Mouse (Mus musculus) myocyte (in vitro differentiated cells): ENCODE data around the gene Cirbp.

ENCODE experiments used
- CEBPB ChIP-seq: IDR thresholded peaks from 2 replicates; pipeline ENCODE4 v1.6.1; 2011; ENCODE audit warnings: mild to moderate bottlenecking, moderate library complexity; ENCODE audit not compliant: poor library complexity, insufficient read depth, severe bottlenecking
- E2F4 ChIP-seq: IDR thresholded peaks from one replicate; pipeline ENCODE4 v1.6.1; 2011; ENCODE audit warnings: mild to moderate bottlenecking, control low read depth, moderate library complexity; ENCODE audit not compliant: insufficient read depth
- MAX ChIP-seq: IDR thresholded peaks from one replicate; pipeline ENCODE4 v1.6.1; 2011; ENCODE audit warnings: low read depth, mild to moderate bottlenecking, control low read depth
- MYOD1 ChIP-seq, 3 experiments: IDR thresholded peaks; one replicate each; pipeline ENCODE4 v1.6.1; 2011; ENCODE audit warnings: control low read depth in 2 of 3, low read depth in 2 of 3, mild to moderate bottlenecking in 2 of 3, moderate library complexity in 1 of 3; ENCODE audit not compliant: insufficient read length in 2 of 3, control insufficient read depth in 1 of 3
- MYOG ChIP-seq, 3 experiments: IDR thresholded peaks; one replicate each; pipeline ENCODE4 v1.6.1; 2011; ENCODE audit warnings: control low read depth in 2 of 3, low read depth in 2 of 3, mild to moderate bottlenecking in 2 of 3; ENCODE audit not compliant: insufficient read length in 2 of 3, control insufficient read depth in 1 of 3, insufficient read depth in 1 of 3
- POLR2A ChIP-seq: IDR thresholded peaks from one replicate; pipeline ENCODE4 v1.6.1; 2011; ENCODE audit warnings: low read depth, mild to moderate bottlenecking, control low read depth, moderate library complexity; ENCODE audit not compliant: insufficient read length
- POLR2AphosphoS2 ChIP-seq: IDR thresholded peaks from one replicate; pipeline ENCODE4 v1.6.1; 2011; ENCODE audit warnings: low read depth, control low read depth; ENCODE audit not compliant: insufficient read length
- REST ChIP-seq: IDR thresholded peaks from one replicate; pipeline ENCODE4 v1.6.1; 2011; ENCODE audit warnings: mild to moderate bottlenecking, control low read depth, moderate library complexity; ENCODE audit not compliant: insufficient read depth, insufficient read length
- SRF ChIP-seq: IDR thresholded peaks from one replicate; pipeline ENCODE4 v1.6.1; 2011; ENCODE audit warnings: low read depth; ENCODE audit not compliant: control insufficient read depth, insufficient read length
- TCF12 ChIP-seq: IDR thresholded peaks from one replicate; pipeline ENCODE4 v1.6.1; 2011; ENCODE audit warnings: mild to moderate bottlenecking, control low read depth; ENCODE audit not compliant: poor library complexity, insufficient read depth, severe bottlenecking
- USF1 ChIP-seq: IDR thresholded peaks from one replicate; pipeline ENCODE4 v1.6.1; 2011; ENCODE audit warnings: low read depth, mild to moderate bottlenecking, control low read depth, moderate library complexity

DNA sequence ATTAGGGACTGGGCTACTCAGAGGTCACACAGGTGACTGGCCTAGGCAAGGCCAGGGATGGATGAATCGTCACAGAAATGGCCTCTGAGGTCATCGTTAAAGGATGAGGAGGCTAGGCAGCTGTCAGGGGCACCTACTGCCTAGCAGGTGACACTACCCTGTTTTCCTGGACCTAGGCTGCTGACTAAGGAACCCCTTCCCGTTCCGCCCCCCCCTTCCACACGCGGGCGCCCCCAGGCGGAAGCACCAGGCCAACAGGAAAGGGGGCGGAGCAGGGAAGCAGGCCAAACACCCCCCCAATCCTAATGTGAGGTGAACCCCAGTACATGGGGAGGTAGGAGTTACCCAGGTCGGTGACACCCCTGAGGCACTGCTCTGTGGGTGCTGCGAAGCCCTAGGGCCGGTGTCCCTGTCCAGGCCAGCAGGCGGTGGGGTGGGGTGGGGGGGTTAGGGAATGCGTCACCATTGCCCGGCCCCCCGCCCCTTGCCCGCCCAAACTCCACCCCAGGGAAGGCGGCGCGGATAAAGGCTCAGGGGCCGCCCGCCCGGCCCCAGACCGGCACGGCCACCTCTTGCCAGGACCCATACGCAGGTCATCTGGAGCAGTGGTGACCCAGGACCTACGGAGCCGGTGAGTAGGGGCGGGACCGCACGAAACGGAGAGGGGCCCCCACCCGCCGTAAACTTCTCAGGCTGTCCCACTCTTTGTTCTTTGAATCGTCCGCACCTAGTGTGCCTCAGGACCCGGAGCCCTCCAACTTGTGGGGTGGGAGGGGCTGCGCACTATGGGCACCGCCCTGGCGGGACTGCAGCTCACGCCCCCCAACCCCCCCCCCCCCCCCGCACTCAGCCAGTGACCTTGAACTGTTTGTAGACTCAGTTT lies 17.8 kb upstream of the Cirbp start, which contains the start of gene Midn:
- TF ChIP-seq MYOD1 (IDR thresholded peaks at IDR 0.05; ENCODE audit: control insufficient read depth in 1 of 3, insufficient read length in 2 of 3, low read depth in 2 of 3) (peak in 2 of 3 experiments; percentile 56 to 93), REST (no peak), MAX (no peak), POLR2A (peak; percentile 99), MYOG (IDR thresholded peaks at IDR 0.05; ENCODE audit: control insufficient read depth in 1 of 3, insufficient read depth in 1 of 3, insufficient read length in 2 of 3, low read depth in 2 of 3) (peak in 2 of 3 experiments; percentile 8 to 85), USF1 (no peak), E2F4 (no peak), TCF12 (no peak), POLR2AphosphoS2 (peak; percentile 95), SRF (no peak), CEBPB (no peak)
